Mouse (Mus musculus) erythroblast, embryonic 14.5 days (primary cell): ENCODE results near the gene Car3.

ENCODE experiments used
- GATA1 ChIP-seq: IDR thresholded peaks from 2 replicates; pipeline ENCODE4 v1.6.1; 2012; ENCODE audit warnings: low read length, inconsistent platforms, mixed read lengths
- TAL1 ChIP-seq: IDR thresholded peaks from 3 replicates; pipeline ENCODE4 v1.6.1; 2012; ENCODE audit warnings: low read length, inconsistent platforms, mixed read lengths

GRCm38 (mm10) chr3:14888549-14888948 lies 25.2 kb downstream of the Car3 start:
- TF ChIP-seq GATA1 (no peak), TAL1 (no peak)
